Mouse (Mus musculus) lung, postnatal 0 days (tissue): ENCODE measurements around the gene Golph3. TPM values are rescaled to one million over a fixed set of nuclear protein-coding genes. Genes with fewer than 3 reads are reported as not detected.

ENCODE experiments used
- ATAC-seq: fragments of 200-750 bp; cut with Nextera tagmentation; 2 replicates; pipeline ENCODE4 v1.8.0; 2017; ENCODE audit warnings: moderate library complexity
- DNase-seq: peaks from one replicate; pipeline ENCODE4 v3.0.0-alpha.2; 2016; ENCODE audit warnings: low spot score
- H3K27ac ChIP-seq: fragments of 300-500 bp; sonication (generic); 2 replicates; pipeline ENCODE4 v1.5.1; 2014; ENCODE audit warnings: antibody characterized with exemption, mild to moderate bottlenecking, low read length, mixed read lengths
- H3K27me3 ChIP-seq: fragments of 300-500 bp; sonication (generic); replicated peaks from 2 replicates; pipeline ENCODE4 v1.6.1; 2014; ENCODE audit warnings: low read length, mixed read lengths; ENCODE audit not compliant: insufficient read depth
- H3K36me3 ChIP-seq: fragments of 300-500 bp; sonication (generic); 2 replicates; pipeline ENCODE4 v1.6.1; 2014; ENCODE audit warnings: low read length, mixed read lengths; ENCODE audit not compliant: insufficient read depth
- H3K4me1 ChIP-seq: fragments of 300-500 bp; sonication (generic); 2 replicates; pipeline ENCODE4 v1.6.1; 2014; ENCODE audit warnings: antibody characterized with exemption, low read depth, low read length, mixed read lengths; ENCODE audit not compliant: insufficient read depth
- H3K4me2 ChIP-seq: fragments of 300-500 bp; sonication (generic); replicated peaks from 2 replicates; pipeline ENCODE4 v1.6.1; 2014; ENCODE audit warnings: low read depth, mild to moderate bottlenecking, low read length, moderate library complexity, mixed read lengths
- H3K4me3 ChIP-seq: fragments of 300-500 bp; sonication (generic); 2 replicates; pipeline ENCODE4 v1.5.1; 2014; ENCODE audit warnings: low read depth, low read length
- H3K9ac ChIP-seq: fragments of 300-500 bp; sonication (generic); replicated peaks from 2 replicates; pipeline ENCODE4 v1.6.1; 2014; ENCODE audit warnings: low read depth, mild to moderate bottlenecking
- H3K9me3 ChIP-seq: fragments of 300-500 bp; sonication (generic); 2 replicates; pipeline ENCODE4 v1.6.1; 2016; ENCODE audit warnings: low read length, mixed read lengths
- CTCF ChIP-seq: IDR thresholded peaks from 2 replicates; pipeline ENCODE4 v1.5.1; 2016; ENCODE audit warnings: antibody characterized with exemption, mild to moderate bottlenecking
- EP300 ChIP-seq: IDR thresholded peaks from 2 replicates; pipeline ENCODE4 v1.6.1; 2016; ENCODE audit warnings: antibody characterized with exemption, mild to moderate bottlenecking, control low read depth
- WGBS: fragments of 180-500 bp; shearing (Covaris S2); extraction: QIAGEN DNeasy Blood & Tissue Kit; methylation state at CpG from one replicate; pipeline ENCODE4 v1.1.7; 2014; 5-methylcytosine and 5-hydroxymethylcytosine counted together
- polyA plus RNA-seq: library from polyadenylated mRNA; unstranded; fragments of >200 nt; fragmentation: Nextera tagmentation; extraction: Ambion mirVana; gene quantifications from 2 replicates; pipeline ENCODE4 v1.2.1, GENCODE M21; 2015

Gene Golph3
- polyA plus RNA-seq, 1 experiment from 2014 or later, result 79.4 TPM

DNA sequence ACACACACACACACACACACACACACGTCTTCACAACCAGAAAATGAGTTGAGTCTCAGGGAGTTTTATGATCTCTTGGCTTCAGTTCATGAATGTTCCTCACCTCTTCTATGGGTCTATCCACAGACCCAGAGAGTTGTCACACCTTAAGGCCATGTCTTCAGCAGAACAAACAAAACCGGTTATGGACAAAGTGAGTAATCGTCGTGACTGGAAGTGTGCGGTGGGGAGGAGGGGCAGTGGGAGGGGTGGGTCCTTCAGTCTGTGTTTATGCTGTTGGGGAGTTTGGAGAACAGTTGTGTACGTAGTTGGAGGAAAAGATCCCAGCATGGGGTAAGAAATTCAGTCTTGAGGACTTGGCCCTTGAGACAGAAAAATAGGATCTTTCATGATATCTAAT, 75.8 kb downstream of the Golph3 start:
- no peak for DNase-seq
- H3K9ac ChIP-seq, result no peak overlapping the region
- no peak for ATAC-seq

More for the DNA sequence above, 75.8 kb downstream of the Golph3 start:
- no peak overlapping the region for H3K27ac ChIP-seq
- H3K36me3 ChIP-seq, result no peaks in the 10 kb centered on the region
- no peak overlapping the region for H3K4me2 ChIP-seq
- H3K4me1 ChIP-seq, result no peaks in the 10 kb centered on the region
- H3K4me3 ChIP-seq, result no peak overlapping the region
- no peak for TF ChIP-seq CTCF
- no peak for TF ChIP-seq EP300
- WGBS, result 53% methylated on average over 6 of the region's 6 CpGs
- H3K27me3 ChIP-seq, result no peaks in the 10 kb centered on the region
- H3K9me3 ChIP-seq, result no peaks in the 10 kb centered on the region

Other genes starting within 250 kb of the Golph3 start
- gene Zfr, start 203.6 kb upstream of the Golph3 start, polyA plus RNA-seq, result 91.9 and 102 TPM in 2 replicates
- gene Mtmr12, start 116.4 kb upstream of the Golph3 start, polyA plus RNA-seq, result 12.3 and 14.6 TPM in 2 replicates
- 0.33 and 1.1 TPM in 2 replicates for gene 1810049J17Rik, start 449 bp downstream of the Golph3 start, polyA plus RNA-seq